Mouse (Mus musculus) mouse embryonic stem cell (cell line): Measurements from ENCODE around the gene Svbp.

Experiments
- in situ Hi-C, 2 experiments: fragments of 300-500 bp; cut with MboI; formaldehyde crosslinking; loops; 1 replicate in 1 of 2; 3 replicates in 1 of 2; pipeline ENCODE4 v1.14.3; 2019 to 2020; ENCODE audit warnings: low sequenced_read_pairs in 2 of 2, low pct_unique_long_range_greater_than_20kb in 1 of 2, mixed read lengths in 1 of 2; ENCODE audit not compliant: unreplicated experiment in 1 of 2

Svbp gene

DNA sequence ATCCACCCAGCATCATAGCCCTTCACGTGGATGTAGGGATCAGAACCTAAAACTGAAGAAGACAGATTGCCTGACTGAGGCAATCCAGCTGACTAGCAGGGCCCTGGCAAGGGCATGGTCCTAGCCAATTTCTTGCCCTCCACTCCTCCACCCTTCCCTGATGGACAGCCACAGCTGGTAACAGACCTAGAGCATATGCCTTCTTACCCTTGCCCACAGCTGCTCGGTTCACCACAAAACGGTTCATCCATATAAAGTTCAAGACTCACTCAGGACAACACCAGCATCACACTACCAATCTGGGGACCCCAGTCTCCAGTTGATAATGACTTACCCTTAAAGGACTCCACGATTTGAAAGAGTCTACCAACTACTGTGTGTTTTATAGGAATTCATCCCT, 9.3 kb upstream of the Svbp start:
- in situ Hi-C loops = no loop called here

DNA sequence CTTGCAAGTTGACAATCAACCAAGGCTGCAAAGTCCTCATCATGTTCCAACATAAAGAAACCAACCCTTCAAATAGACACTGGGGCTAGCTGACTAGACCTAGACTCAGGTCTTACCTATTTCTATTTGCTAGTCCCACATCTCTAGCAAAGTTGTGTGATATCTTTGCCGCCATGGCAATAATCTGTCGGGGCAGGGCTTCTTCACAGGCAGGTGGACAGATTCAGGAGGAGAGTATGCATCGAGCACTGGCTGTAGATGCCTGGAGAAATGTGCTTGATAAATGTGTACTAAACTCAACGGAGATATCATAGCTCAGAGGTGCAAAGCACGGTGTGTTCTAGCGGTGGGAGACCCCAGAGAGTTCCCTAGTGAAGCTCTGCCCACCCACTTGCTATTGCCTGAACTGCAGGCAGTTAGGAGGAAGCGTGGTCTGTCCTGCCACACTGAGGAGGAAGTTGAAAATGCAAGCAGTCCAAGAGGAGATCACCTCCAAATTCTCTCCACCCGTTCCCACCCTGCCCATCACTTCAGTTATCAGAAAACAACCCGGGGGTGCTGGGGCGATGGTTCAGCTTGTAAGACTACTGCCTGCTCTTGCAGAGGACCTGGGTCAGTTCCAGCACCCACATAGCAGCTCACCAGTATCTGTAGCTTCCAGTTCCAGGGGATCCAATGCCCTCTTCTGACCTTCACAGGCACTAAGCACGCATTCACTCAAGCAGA, 6.9 kb upstream of the Svbp start:
- in situ Hi-C loops = no loop called here

DNA sequence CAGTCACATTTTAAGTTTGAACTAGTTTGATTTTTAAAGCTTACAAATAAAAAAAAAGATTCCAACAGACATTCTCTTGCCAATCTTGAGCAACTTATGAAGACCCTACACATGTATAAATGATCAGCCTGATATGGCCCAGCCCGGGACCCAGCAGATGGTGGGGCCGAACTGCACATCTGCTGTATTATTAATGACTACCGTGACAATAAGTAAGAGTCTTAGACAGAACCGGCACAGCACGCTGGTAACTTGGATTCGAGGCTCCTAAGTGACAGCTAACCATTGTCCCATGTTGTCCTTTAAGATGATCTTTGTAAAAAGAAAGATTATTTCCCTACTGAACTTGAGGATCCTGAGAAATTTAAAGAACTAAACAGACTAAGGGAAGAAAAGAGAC, 5.7 kb upstream of the Svbp start:
- in situ Hi-C loops = no loop called here

DNA sequence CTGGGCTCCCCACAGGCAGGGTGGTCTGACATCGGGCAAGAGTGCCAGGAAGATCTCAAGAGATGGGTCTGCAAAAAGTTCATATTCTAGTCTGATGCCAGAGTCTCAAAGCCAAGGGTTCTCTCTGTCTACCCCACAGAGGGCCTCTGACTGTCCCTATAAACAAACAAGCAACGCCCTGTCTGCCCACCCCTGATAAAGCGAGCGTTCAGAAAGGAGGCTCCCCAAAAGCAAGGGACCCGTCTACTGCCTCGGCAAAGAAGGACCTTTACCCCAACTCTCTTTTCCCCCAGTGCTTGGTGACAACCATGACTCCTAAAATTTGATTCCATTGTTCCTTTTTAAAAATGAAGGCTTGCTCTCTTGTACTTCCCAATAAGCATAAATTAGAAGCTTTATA, 5.2 kb upstream of the Svbp start, which contains the start of gene Ermap:
Ermap (minus strand) TSS at position 148 of the 400 bp plus-strand sequence.
- in situ Hi-C loops = no loop called here

DNA sequence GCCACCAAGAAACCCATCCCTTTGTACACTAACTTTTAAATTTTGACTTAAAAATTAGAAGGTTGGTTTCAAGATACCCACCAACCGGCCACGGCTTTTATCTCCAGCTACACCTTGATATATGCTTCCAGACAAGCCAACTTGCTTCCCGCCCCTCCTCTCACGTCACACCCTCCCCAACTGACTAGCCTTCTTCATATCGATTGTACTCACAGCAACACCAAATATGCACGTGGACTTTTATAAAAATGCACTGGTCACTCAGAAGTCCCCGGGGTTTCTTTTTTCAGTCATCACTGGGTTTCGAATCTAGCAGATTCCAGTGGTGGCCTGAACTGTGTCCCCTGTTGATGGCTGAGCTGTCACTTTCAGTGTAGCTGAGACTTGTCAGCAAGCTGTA, 4.5 kb upstream of the Svbp start:
- in situ Hi-C loops = no loop called here

DNA sequence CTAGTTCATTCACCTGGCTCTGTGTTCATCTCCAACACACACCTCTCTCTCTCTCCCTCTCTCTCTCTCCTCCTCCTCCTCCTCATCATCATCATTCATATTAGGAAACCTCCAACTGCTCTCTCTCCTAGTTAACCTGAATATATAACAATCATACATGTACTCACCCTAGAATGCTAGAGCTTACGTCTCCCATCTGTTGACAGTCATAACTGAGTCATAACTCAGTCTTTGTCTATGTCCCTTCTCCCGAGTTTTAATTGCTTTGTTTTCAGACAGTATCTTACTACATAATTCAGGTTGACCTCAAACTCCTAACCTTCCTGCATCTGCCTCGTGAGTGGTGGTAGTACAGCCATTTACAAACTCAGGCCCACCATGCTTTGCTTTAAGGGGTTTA, 3.8 kb upstream of the Svbp start:
- in situ Hi-C loops = no loop called here

DNA sequence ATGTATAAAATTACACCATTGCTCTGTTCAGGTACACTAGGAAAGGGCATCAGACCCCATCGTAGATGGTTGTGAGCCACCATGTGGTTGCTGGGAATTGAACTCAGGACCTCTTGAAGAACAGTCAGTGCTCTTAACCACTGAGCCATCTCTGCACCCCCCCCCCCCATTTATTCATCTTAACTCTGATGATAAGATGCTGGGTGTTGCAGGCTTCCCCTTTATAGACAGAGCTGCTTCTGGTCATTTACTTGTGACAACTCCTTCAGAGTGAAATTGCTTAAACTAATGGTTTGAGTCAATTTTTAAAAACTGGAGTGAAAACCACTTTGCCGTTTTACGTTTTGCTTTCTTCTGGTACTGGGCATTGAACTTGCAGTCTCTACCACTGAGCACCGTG, 2.3 kb upstream of the Svbp start:
- in situ Hi-C loops = no loop called here

DNA sequence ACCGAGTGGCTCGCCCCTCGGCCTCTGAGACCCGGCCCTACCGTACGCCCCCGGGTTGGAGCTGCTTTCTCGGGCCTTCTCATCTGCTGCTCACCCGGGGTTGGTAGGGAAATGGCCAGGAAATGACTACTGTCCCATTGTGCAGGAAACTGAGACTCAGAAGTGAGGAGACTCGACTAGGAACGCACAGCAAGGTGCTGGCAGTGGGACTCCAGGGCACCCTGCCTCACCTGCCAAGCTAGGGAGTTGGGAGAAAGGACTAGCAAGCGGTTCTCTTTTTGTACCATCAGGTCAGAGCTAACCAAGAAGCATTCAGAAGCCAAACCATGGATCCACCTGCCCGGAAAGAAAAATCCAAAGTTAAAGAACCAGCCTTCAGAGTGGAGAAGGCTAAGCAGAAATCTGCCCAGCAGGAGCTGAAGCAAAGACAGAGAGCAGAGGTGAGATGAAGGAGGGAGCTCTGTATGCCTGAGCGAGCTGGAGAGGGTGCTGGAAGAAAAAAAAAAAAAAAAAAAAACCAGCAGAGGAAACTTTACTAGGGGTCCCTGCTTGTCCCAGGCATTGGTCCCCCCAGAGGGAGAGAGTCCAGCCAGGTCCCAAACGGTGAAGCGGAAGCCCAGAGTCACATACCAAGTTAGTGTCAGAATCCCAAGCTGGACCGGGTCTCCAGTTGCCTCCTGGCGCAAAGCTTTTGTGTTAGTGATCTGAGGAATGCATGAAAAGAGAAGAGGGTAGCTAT, 645 bp downstream of the Svbp start:
- in situ Hi-C loops = no loop called here

DNA sequence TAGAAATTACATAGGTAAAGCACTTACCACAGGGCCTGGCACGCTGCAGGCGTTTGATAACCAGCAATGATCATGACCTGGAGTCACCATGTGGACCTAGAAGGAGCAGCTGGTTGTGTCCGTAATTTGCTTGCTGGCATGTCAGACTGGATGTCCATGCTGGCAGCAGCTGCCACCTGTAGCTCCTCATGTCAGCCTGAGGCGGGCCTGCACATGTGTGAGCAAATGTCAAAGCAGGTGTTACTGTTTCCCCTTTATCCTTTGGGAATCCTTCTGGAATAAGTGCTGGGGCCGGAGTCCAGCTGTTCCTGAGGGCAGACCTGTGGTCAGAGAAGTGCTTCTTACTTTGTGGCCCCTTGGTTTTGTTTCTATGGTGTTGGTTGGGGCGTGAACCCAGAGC, 3.0 kb downstream of the Svbp start:
- in situ Hi-C loops = no loop called here

DNA sequence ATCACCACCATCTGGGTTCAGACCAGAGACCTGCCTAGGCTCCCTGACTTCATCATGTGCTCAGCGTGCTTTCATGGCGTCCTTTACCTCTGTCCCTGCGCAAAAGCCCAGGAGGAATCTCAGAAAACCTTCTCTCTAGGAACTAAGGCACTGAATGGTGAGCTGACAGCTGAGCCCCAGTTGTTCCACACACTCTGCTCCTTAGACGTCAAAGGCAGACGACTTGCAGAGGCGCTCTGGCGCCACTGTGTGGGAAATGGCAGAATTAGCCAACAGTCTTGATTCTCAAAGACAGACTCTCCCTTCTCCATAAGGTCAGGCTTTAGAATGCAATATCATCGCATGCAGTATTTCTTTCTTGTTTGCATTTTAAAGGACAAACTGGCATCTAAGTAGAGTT, 9.6 kb downstream of the Svbp start:
- in situ Hi-C loops = no loop called here

DNA sequence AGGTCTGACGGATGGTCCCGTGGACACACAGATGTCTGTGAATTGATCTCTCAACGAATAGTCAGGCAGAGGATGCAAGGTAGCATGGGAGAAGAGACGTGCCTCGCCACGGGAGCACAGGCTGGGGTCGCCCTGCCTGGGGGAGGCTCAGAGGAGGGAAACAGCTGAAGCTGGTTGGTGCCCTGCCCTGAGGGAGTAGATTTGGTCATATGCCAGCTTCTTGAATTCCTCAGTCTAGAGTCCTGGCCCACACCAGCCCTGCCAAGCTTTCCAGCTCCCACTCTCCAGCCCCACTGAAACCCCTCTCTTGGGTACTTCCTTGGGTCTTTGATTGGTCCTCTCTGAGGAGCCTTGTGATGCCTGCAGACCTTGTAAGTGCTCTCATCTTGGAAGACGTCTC, 21.6 kb downstream of the Svbp start:
- in situ Hi-C loops = no loop called here

DNA sequence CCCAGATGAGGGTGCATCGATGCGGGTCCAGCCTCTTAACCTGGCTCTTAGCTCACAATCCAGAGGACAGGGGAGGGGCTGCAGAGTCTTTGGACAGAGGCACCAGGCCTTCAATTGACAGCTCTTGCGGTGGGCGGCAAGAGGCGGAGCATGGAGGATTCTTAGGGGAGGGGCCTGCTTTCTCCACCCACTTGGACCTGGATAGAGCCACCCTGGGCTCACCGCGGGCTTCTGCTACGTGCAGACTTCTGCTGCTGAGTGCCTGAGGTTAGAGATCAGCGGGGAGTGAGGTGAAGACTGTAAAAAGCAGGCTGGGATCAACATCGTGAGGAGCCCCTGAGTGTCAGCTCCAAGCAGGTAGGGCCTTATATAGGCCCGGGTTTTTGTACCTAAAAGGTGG, 23.1 kb downstream of the Svbp start, which contains the start of gene Tmem269:
Tmem269 (minus strand) TSS at position 49 of the 400 bp plus-strand sequence.
- in situ Hi-C loops = no loop called here

DNA sequence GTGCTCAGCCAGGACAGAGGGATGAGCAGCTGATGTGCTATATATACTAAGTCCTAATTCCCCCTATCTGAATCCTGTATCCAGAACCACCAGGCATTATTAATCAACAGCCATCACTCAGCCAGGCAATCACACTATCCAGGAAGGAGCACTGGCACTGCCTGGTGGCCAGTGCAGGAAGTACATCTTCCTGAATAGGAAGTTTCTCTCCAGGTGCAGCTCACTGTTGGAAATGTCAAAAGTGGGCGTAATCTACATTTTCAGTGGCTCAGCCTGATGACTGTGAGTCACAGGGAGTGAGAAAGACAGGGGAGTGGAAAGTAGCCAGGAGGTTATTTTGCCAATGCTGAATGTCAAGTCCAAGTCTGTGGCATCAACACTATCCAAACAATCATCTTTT, 28.6 kb downstream of the Svbp start:
- in situ Hi-C loops = no loop called here

DNA sequence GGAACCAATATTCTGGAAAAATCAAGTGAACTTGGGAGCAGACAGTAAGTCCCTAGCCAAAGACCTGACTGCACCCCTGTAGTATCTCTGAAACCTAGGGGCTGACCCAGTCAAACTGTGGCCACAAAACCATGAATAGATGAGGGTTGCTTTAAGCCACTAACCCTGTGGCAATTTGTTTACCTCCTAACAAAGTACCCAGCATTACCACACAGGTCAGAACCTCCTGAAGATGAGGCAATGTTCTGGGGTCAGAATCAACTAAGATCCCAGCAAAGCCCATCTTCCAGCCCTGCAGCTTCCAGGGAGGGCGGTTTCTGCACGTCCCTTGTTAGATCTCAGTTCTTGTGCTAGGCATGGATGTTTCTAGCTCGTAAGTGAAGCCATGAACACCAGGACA, 29.4 kb downstream of the Svbp start:
- in situ Hi-C loops = no loop called here

DNA sequence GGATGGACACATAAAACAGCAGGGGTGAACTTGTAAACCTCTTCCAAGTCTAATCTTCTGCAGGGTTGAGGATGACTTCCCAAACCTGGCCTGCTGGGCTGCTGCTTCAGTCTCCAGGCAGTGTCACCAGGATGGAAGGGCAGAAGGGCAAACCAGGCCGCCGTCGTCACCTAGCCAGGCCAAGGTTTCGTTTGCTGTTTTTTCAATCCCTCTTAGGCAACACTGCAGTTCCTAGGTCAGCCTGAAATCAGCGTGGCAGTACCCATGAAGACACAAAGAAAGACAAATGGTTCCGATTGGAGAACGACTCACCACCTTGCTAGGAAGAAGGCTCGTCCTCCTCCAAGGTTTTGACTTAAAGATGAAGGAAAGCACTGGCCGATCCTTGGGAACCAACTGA, 30.6 kb downstream of the Svbp start:
- in situ Hi-C loops = no loop called here

DNA sequence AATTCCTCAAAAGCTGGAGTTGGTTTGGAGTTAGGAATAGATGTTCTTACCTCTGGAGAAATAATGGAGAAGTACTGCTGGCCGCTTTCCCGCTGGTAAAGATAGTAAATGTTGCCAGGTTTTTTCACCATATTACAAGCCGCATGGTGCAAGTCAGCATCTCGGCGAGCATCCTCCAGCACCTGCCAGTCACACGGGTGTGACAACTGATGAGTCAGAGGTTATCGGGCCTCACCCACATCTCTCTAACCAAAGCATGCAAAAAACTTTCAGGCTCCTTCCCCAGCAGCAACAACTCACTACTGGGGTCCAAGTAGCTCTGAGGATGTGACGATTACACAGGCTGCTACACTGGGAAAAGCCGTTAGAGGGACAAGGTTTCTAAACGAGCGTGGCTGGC, 31.6 kb downstream of the Svbp start:
- in situ Hi-C loops = no loop called here

DNA sequence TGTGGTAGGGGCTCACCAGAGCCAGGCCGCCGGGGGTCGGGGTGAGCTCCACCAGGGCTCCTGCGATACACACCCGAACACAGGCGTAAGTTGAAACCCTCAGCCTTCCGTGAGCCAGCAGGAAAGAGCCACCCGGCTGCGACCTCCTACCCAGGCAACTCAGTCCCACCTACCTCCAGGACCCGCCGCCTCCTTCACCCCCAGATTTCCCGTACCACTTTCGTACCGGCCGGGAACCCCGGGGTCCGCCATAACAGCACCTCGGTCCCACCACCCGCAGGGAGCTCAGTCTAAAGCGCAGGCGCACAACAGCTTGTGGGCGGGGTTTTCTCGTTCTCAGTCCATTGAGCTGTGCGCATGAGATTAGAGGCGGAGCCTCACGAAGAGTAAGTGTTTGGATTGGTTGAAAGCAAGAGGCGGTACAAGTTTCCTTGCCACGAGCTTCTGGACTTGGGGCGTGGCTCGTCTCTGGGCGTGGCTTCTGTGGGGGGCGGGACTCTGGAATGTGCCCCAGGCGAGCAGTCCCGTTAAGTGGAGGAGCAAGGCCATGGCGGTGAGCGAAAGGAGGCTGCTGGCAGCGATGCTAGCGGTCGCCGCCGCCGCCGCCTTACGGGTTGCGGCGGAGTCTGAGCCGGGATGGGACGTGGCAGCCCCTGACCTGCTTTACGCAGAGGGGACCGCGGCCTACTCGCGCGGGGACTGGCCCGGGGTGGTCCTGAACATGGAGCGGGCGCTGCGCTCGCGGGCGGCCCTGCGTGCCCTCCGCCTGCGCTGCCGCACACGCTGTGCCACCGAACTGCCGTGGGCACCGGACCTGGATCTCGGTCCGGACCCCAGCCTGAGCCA, 37.5 kb downstream of the Svbp start, which contains the start of the genes AU022252 and P3h1:
AU022252 (minus strand) TSS at position 303 of the 846 bp plus-strand sequence.
P3h1 (plus strand) TSS at position 506 of the 846 bp plus-strand sequence.
- in situ Hi-C loops = no loop called here

DNA sequence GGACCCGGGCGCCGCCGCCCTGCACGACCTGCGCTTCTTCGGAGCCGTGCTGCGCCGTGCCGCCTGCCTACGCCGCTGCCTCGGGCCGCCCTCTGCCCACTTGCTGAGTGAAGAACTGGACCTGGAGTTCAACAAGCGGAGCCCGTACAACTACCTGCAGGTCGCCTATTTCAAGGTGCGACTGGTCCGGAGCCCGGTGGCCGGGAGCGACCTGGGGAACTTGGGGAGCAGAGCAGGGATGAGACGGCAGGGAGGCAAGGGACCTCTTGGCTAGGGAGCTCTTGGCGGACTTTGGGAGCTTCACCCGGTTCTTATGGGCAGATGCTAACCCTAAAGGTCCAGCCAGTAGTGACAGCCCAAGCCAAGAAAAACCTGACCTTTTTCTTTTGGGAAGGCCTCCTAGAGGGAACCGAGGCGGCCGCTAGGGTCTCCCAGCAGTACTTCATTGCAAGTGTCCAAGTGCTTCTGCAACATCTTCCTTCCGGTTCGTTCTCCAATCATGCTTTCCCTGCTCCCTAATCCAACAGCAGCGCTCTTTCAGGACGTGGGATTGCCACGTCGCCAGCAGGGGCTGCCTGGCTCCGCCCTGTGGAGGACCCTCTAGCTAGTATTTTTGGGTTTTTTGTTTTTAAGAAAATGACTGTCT, 38.3 kb downstream of the Svbp start:
- in situ Hi-C loops = no loop called here

DNA sequence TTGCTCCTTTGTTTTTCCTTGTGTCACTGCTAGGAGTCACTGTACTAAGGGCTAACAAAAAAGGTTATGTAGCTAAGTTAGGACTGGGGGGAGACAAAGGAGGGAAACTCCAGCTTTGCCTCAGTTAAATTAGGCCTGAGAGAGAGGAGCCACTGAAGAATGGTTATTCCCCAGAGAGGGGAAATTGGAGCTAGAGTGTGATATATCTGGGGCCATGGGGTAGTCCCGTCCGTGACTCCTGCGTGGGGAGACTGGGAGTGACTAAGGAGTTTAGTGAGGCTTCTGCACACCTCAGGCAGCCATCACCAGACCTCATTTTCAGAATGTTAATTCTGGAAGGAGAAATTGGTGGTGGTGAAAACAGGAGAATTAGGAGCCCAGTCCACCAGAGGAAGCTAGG, 39.2 kb downstream of the Svbp start:
- in situ Hi-C loops = no loop called here
